Mouse (Mus musculus) testis, postnatal 10 days (tissue): Measurements from ENCODE around the gene Dennd6a.
A peak's percentile ranks its signal among the peaks of the same experiment; 100 is the strongest.
"Not testable (repeated sequence)": the region's sequence is repeated elsewhere in the genome, so short reads cannot be mapped to it uniquely, and the experiment has no call there.

ENCODE experiments used
- DNase-seq: peaks from one replicate; pipeline ENCODE4 v3.0.0; 2021; ENCODE audit warnings: low spot score

Dennd6a gene

DNA sequence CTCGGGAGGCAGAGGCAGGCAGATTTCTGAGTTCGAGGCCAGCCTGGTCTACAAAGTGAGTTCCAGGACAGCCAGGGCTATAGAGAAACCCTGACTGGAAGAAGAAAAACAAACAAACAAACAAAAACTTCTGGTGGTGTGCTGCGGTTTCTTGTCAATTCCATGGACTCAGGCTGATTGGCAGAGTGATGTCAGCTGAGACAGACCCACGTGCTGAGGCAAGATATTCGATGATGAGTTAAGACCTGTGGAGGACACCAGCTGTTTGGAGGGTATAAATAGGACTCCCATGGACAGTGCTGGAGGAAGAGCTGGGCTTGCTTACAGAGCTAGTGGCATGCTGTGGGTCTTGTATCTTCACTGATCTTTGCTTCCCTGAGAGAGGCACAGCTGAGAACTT lies at the start of gene Dennd6a:
Gene Dennd6a, plus strand, starts transcription at position 301 of the 400 bp plus-strand sequence.
- DNase-seq, result not testable (repeated sequence)

DNA sequence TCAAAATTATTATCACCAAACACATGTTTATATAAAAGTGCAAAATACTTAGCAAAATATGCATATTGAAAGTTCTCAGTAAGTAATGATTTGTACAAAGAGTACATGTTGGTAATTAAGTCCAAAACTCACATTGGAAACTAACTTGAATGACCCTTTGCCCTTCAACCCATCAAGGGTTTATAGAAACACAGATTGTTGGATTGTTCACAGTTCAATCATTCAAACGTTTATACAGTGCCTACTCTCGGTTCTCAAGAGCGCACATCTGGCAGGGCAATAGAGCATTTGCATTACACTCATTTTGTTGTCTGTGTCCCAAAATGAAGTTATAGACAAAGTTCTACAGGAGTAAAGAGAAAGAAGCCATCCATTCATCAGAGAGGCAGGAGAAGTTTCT lies 47.7 kb upstream of the Dennd6a start:
- DNase-seq, result no peak

DNA sequence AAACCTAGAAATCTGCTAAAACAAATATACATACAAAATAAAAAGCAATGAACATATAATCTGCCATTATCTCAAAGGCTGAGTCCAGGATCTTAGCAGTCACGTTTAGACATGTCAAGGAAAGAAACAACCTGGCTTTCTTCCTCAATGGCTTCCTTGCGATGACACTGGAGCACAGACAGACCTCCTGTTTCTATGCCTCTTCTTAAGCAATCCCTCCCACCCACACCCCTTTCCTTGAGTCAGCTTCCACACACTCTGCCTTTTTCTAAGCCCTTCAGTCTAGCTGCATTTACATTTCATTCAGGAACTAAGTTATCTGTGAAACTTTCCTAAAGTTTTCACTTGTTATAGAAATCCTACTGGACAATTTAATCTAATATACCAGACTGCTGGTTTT lies 45.4 kb upstream of the Dennd6a start:
- DNase-seq, result no peak

DNA sequence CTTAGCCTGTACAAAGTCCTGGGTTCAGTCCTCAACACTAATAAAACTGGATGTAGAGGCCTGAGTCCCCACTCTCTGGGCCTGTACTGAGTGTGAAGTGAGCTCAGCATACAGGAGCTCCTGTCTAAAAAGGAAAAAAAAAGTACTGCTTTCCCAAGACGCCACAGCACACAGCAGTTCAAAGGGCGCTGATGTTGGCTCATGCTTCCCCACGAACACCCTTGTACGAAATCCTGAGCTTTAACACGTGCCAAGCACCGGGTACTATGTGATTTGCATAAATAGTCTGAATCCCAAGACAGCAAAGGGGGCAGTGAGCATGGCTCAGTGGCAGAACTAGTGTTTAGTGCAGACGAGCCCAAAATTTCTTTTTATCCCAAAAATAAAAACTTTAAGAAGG lies 43.3 kb upstream of the Dennd6a start:
- DNase-seq, result no peak

DNA sequence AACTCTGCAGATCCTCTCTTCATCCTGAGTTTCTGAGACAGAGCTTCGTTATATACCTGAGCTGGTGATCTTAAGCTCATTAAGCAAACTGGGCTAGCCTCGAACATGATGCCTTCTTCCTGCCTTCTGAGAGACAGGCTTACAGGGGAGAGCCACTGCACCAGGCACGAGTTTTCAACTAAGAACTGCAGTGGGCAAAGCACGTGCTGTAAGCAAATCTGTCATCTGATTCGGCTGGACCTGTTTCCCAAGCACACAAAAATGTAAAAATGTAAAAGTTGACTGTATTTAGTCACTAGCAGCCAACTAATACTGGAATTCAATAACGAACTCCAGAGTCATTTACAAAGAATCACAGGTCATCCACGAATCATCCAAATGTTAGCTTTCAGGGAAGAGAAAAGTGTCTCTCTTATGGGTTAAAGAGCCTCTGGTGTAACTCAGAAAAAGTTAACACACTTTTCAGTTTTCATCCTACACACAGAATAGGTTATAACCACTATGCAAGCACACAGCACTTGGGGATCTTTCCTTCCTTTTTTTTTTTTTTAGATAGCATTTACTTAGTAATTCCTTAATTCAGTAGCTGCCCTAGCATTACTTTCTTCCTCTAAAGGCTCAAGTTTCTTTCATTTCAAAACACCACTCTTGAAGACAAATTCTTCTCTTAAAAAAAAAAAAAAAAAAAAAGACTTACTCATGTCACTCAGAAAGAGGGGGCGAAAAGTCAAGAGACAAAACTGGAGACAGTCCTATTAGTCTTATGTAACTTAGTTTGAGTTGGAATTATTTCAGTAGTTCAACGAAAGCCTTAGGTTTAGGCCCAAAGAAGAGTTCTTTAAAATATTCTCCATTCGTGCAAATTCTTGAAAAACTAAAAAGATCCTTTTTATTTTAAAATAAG lies 42.0 kb upstream of the Dennd6a start:
- DNase-seq, result no peak

DNA sequence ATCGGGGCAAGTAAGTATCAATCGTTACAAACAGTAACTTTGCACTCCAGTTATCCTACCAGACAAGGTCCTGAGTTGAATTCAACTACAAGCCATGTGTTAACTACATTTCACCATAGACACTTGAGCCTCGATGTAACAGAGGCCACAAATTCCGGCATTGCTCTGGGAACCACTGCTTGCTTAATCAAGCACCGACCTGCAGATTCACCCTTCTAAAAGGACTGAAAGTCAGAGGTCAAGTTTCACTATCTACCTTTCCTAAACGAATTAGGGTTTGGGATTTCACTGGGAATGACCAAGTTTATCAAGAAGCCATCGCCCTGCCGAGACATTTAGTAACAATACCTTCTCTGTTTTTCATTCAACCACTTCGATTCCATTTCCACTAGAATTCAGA lies 40.9 kb upstream of the Dennd6a start:
- DNase-seq, result no peak

DNA sequence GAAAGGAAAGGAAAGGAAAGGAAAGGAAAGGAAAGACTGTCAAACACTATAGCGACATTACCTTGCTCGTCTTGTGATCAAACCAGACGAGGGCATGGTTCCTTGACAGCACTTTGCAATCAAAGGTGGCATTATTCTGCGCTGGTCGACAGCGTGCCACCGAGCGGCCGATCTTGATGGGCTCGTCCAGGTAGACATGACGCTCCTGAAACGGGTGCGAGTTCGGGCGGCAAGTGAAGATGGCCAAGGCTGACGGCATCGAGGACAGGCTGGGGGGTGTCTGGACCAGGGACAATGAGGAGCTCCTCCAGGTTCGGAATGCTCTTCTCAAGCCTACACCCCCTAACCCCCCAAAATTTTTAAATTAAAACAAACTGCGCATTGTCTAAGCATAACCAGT lies 40.4 kb upstream of the Dennd6a start:
- DNase-seq, result peak; percentile 48

DNA sequence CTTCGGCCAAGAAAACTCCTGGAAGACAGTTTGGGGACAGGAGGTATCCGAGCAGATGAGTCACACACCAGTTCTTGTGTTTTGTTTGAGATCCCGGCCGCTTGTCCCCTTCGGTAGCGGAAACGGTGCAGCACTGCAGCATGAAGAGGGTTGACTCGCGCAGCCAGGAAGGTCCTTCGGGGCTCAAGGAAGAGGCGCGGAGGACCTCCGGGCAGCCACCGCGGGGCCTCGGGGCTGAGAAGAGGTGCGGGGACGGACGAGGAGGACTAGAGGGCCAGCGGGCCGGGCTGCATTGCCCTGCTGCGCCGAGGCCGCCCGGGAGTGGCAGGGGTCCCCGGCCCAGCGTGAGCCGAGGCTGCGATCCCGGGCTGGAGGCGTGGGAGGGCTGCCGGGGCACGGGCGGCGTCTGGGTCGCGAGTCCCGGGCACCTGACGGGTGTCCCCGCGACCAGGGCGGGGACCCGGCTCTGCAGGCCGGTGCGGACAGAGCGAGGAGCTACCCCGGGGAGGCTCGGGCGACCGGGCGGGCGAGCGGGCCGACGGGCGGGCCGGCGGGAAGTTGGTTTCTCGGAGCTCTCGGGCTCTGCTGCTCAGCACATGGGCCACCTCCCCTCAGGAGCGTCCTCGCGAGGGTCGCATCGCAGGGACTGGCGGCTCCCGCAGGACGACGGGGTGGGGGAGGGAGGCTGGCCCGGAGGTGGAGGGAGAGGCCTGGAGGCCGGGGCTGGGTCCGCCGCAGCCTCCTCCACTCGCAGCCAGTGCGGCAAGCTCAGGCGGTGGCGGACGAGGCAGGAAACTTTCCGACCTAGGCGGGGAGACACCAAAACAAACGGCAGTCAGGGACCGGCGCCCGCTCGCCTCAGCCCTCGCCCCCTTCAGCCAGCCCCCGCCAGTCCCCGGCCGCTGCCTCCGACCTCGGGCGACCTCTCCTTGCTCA lies 39.6 kb upstream of the Dennd6a start:
- peak; percentile 77 for DNase-seq

DNA sequence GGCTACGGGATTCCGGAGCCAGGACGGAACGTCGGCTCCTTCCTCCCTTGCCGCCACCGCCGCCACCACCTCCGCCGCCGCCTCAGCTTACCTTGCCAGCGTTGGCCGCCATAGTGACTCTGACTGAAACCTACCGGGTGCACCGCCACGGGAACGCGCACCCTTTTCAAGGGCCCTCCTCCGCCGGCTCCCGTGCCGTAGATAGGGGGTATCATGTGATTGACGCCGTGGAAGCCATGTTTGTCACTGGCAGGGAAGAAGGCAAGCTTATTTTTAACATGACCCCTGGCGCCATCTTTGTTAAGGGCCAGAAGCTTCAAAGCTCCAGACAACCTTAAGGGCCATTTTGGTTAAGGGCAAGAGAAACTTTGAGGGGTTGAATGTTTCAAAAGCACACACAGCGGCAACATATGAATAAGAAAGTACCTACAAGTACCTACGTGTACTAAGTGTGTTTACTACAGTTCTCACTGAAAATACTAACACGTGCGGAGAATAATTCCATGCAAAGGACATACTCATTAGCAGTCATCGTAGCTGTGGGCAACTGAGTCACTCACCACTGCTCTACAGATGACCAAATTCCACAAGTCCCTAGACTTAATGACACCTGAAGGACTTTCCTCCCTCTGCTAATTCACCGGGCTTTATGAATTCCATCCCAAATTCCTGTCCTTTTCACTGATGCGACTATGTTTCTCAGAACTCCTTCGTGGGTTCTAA lies 38.7 kb upstream of the Dennd6a start, which contains the start of gene Slmap:
Gene Slmap, minus strand, starts transcription at position 175 of the 723 bp plus-strand sequence.
- peak; percentile 99 for DNase-seq

DNA sequence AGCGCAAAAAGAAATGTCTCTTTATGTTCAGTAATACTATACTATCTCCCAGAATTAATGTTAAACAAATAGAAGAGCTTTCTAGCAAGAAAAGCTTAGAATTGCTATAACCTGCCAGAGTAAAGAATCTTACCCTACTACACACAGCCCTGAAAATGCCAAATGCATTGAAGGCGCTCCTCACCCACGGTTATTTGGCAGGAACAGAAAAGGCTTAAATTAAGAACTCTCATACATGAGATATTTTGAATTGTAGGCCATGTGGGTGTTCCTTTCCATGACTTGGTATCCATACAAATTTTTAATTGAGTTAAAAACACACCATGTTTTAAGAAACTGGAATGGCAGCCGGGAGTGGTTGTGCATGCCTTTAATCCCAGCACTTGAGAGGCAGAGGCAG lies 34.4 kb upstream of the Dennd6a start:
- no peak for DNase-seq

DNA sequence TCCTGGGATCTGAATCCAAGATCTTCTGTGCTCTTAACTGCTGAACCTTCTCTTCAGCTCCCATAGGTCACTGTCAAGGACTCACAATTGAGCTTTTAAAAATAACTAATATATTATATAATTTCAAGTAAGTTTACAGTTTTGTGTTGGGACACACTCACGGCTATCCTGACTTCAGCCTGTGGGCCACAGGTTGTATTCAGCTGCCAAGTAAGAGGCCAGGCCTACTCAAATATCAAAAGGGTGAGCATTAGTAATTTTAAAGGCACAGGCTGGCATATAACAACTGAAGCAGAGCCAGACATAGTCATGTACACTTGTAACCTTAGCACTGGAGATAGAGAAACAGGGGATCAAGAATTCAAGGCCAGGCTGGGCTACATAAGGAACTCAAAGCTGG lies 33.1 kb upstream of the Dennd6a start:
- no peak for DNase-seq

DNA sequence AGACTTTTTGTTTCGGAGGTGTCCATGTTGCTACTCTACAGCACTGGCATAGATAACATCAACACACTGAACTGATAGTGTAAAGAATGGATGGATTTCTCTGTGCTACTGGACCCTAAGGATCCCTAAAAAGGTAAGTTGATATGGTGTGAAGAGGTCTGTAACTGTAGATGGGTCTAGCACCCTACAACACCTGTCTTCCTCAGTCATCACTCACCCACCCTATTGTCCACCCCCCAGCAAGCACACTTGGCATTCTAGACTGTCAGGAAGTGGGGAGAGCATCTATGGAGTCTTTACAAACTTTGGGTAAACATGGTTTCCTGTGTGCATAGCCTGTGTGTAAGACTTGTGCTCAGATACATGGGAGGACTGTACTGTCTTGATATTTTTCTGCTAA lies 31.5 kb upstream of the Dennd6a start:
- no peak for DNase-seq

DNA sequence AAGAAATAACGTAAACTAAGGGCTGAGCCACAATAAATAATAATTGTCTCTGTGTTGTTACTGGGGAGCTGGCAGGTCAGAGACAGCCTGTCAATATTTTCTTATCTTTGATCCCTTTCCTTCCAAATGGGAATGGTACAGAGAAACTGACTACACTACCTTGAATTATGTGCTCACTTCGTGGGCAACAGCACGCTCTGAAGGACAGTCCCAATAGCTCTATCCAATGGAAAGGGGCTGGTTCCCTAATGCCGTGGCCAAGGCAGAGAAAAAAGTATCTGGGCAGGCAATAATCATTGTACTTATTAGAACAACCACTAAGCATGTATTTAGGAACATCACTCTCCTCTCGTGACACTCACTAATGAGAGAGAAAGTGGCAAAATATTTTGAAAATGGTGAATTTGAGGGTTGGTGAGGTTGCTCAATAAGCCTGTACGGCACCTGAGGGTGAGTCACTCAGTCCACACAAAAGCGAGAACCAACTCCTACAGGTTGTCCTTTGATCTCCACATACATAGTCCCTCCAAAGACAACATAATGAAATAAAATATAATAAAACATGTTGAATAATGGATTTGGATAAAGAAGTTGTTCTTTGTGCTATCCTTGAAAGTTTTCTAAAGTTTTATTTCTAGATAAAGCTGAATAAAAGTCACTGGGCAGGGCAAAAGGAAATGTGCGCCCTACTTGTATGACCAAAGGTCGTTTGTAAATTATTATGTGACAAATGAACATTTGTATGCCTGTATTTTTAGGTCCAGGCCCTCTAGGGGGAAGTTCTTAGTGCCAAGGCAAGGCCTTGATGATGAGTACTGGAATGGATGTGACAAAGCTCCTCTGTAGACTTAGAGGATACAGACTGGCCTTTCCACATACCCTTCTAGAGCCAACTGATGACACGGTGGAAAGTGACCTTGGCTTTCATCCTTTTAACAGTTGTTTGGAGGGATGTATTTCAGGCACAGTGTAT lies 25.9 kb upstream of the Dennd6a start:
- no peak for DNase-seq

DNA sequence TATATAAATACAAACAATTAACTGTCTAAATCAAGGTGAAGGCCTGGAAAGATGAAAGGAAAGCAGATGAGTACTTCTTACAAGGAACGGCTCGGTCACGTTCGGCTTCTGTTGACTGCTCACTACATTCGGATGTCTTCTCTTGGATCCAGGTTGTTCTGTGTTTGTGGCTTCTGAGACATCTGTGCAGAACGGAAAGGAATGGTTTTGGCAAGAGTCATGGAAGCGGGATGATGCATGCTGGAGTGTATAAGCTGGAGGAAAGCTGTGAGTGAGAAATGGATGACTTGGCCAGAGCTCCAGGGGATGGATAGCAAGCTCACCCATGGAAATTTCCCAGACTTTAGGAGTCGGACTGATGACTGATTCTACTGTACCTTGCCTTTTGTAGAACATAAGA lies 22.9 kb upstream of the Dennd6a start:
- no peak for DNase-seq

DNA sequence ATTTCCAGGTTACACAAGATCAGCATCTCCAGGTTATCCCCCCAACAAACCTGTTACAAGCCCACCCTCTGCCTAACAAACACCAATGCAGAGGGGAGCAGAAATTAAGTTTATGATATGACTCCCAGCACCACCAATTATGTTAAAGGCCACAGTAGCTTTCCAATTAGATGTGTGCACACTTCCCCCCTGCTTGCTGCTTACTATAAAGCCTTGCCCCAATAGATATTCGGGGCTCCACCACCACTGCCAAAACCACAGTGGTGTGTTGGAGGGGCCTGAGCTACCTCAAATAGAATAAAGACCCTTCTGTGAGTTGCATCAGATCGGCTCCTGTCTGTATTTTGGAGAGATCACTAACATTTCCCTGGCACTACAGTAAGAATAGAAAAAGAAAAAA lies 21.2 kb upstream of the Dennd6a start:
- no peak for DNase-seq

DNA sequence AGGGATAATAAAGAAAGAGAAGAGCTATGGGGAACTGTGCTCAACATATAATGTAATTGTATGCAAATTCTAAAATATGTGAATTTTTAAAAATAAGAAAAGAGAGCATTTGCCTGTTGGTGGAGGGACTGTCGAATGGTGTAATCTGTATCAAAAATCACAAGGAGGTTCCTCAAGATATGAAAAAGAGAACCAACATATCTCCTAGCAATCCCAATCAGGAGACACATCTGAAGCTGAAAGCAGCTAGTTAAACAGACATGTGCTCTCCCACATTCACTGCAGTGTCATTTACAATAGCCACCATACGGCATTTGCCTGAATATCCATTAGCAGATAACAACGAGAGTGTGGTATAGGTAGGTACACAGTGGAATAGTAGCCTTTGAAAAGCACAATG lies 20.8 kb upstream of the Dennd6a start:
- DNase-seq, result no peak

DNA sequence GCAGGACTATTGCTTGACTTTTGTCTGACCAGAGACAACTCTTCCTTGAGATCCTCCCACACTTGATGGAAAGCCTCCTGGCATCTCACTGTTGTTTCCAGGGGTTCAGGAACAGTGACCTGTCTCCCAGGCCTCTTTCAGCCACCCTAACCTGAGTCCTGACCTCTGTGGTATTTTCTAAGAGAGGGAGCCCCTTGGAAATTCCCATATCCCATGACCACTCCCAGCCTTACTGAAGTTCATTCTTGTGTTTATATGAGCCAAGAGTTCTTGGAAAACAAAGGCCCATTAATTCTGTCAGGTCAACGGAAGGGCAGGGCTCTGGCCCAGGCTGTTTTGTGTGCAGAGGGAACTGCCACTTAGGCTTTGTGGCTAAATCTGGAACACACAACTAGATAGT lies 16.1 kb upstream of the Dennd6a start:
- DNase-seq, result no peak

DNA sequence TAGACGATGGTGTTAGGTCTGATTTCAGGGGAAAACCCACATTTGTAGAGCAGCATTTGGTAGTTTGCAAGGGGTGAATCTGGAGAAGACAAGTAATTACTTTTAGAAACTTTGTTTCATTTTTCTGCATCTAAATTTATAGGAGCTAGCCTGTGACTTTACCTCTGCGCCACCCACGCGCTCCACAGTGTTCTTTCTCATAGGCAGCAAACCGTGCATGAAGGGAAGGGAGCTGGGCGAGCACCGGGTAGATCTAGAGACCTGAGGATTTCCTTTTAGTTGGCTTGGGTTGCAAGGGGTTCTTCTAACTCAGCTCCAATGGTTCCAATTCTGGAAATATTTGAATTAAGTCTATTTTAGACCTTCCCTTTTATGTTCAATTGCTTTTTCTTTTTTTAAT lies 15.1 kb upstream of the Dennd6a start:
- DNase-seq, result no peak

DNA sequence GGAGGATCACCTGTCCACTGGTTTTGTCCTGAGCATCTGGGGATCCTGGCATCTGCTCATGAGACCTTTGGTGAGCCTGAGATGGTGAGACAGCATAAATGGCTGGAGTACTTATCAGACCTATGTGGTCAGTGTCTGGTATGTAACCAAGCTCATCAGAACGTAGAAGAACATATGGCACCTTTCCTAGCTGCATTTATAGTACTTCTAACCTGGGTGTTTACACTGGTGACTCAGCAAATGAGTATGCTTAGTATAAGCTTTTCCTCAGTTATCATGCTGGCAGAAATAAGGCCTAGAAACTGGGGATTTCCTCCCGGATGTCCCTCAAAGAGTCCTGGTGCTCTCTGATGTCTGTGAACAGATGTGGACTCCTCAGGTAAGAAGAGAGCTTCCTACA lies 11.4 kb upstream of the Dennd6a start:
- no peak for DNase-seq

DNA sequence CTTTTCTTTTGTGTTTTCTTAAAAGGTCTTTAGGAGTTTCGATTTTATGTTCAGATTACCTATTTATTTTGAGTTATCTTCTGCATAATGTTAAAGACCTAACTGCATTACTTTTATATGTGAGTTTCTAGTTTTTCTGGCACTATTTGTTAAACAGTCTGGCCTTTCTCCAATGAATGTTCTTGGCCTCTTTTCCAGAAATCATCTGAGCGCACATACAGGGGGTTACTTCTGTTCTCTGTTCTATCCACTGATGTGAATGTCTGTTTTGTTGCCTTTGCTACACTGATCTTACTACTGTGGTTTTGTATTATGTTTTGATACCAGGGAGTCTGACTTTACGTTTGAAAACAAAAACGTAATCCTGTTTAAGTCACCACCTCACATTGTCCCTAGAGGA lies 3.8 kb upstream of the Dennd6a start:
- DNase-seq, result no peak
